Mouse (Mus musculus) layer of hippocampus, adult 9-11 months (tissue): ENCODE measurements at regions not wholly inside any gene's neighbourhood (a gene's known extent, or its start where the extent isn't known, plus 50 kb on each side); places are given as distances from the start of the nearest gene placed in this dataset.
"Not testable (repeated sequence)": the region's sequence is repeated elsewhere in the genome, so short reads cannot be mapped to it uniquely, and the experiment has no call there.

Experiments
- DNase-seq: peaks from one replicate; pipeline ENCODE4 v3.0.0; 2022

GRCm38 (mm10) chr13:25675208-25675607, 404.9 kb upstream of the Nrsn1 start:
- no peak for DNase-seq

- DNase-seq: peak; percentile 56
These were observed 395.7 kb upstream of the Nrsn1 start for GRCm38 (mm10) chr13:25666022-25666421.

- DNase-seq: no peak
These were observed 394.8 kb upstream of the Nrsn1 start for GRCm38 (mm10) chr13:25664963-25665606.

GRCm38 (mm10) chr13:25648430-25648786, 378.1 kb upstream of the Nrsn1 start:
- DNase-seq: no peak

GRCm38 (mm10) chr13:25647711-25648429, 377.6 kb upstream of the Nrsn1 start:
- DNase-seq: no peak

- DNase-seq: peak; percentile 4
These were observed 369.4 kb upstream of the Nrsn1 start for GRCm38 (mm10) chr13:25639522-25640291.

GRCm38 (mm10) chr13:25629466-25629865, 359.2 kb upstream of the Nrsn1 start:
- no peak for DNase-seq

- DNase-seq: no peak
These were observed 347.3 kb upstream of the Nrsn1 start for GRCm38 (mm10) chr13:25617578-25617977.

- no peak for DNase-seq
These were observed 341.7 kb upstream of the Nrsn1 start for GRCm38 (mm10) chr13:25611986-25612385.

- DNase-seq: no peak
These were observed 339.3 kb upstream of the Nrsn1 start for GRCm38 (mm10) chr13:25609641-25610040.

GRCm38 (mm10) chr13:25609241-25609640, 338.9 kb upstream of the Nrsn1 start:
- no peak for DNase-seq

GRCm38 (mm10) chr13:25601351-25601750, 331.0 kb upstream of the Nrsn1 start:
- not testable (repeated sequence) for DNase-seq

- DNase-seq: no peak
These were observed 324.3 kb upstream of the Nrsn1 start for GRCm38 (mm10) chr13:25594629-25595028.

GRCm38 (mm10) chr13:25570641-25571040, 300.3 kb upstream of the Nrsn1 start:
- DNase-seq: no peak

GRCm38 (mm10) chr13:25562746-25563145, 292.4 kb upstream of the Nrsn1 start:
- peak; percentile 23 for DNase-seq

GRCm38 (mm10) chr13:25560339-25560738, 290.0 kb upstream of the Nrsn1 start:
- DNase-seq: no peak

GRCm38 (mm10) chr13:25554962-25555361, 284.7 kb upstream of the Nrsn1 start:
- DNase-seq: no peak

- no peak for DNase-seq
These were observed 278.2 kb upstream of the Nrsn1 start for GRCm38 (mm10) chr13:25548551-25548950.

- no peak for DNase-seq
These were observed 277.1 kb upstream of the Nrsn1 start for GRCm38 (mm10) chr13:25547150-25548145.

GRCm38 (mm10) chr13:25524094-25524493, 253.8 kb upstream of the Nrsn1 start:
- DNase-seq: no peak

GRCm38 (mm10) chr13:25507355-25507754, 237.1 kb upstream of the Nrsn1 start:
- no peak for DNase-seq

GRCm38 (mm10) chr13:25494492-25495034, 224.3 kb upstream of the Nrsn1 start:
- no peak for DNase-seq
